16 mouse cellular contexts compared by ENCODE assay signal in the genomic region with DNA sequence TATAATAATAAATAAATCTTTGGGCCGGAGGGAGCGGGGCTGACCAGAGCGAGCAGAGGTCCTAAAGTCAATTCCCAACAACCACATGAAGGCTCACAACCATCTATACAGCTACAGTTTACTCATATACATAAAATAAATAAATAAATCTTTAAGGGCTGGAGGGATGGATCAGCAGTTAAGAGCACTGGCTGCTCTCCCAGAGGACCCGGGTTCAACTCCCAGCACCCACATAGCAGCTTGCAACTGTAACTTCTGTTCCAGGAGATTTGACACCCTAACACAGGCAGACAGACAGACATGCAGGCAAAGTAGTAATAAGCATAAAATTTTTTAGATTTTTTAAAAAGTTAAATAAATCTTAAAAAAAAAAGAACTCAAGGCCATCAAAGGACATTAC.
"Had no signal": no experiment of that assay in that cellular context is flagged by ENCODE, and none has a peak within 500 bp of the region (broad histone marks: within the 10 kb centered on the region; RNA-seq: fewer than 3 reads in every experiment).

No protein-coding gene starts in this region.

- H3K4me2 ChIP-seq: neural tube, embryonic 13.5 days; neural tube, embryonic 15.5 days; stomach, embryonic 15.5 days had no signal

- H3K27ac ChIP-seq: neural tube, embryonic 13.5 days; neural tube, embryonic 15.5 days; stomach, embryonic 15.5 days; stomach, postnatal 0 days had no signal

- H3K9me3 ChIP-seq: neural tube, embryonic 13.5 days; neural tube, embryonic 15.5 days; stomach, embryonic 15.5 days had no signal

- H3K4me1 ChIP-seq: stomach, embryonic 15.5 days had no signal

- H3K9ac ChIP-seq: neural tube, embryonic 13.5 days; neural tube, embryonic 15.5 days; stomach, embryonic 15.5 days had no signal

- H3K27me3 ChIP-seq: neural tube, embryonic 13.5 days; neural tube, embryonic 15.5 days; stomach, embryonic 15.5 days had no signal

- H3K36me3 ChIP-seq: neural tube, embryonic 13.5 days; neural tube, embryonic 15.5 days; stomach, embryonic 15.5 days had no signal

- DNase-seq: retina, postnatal 1 day; right cerebral cortex, adult 18-20 months; right cerebral cortex, postnatal 14 days; right cerebral cortex, postnatal 25 days; right cerebral cortex, postnatal 4 days; spleen, adult 18-20 months; thymus, adult 18-20 months; thymus, adult 2 months; thymus, postnatal 14 days; thymus, postnatal 25 days; thymus, postnatal 36 days; thymus, postnatal 4 days had no signal

- H3K4me3 ChIP-seq: neural tube, embryonic 13.5 days; neural tube, embryonic 15.5 days; stomach, embryonic 15.5 days had no signal
